Mouse (Mus musculus) liver, adult 2 months (tissue): ENCODE data around the gene Med11.

Source experiments
- CTCF ChIP-seq: fragments of 200-500 bp; IDR thresholded peaks from 2 replicates; pipeline ENCODE4 v1.5.1; 2011; ENCODE audit warnings: low read depth, low read length, control low read depth
- POLR2A ChIP-seq: fragments of 200-500 bp; IDR thresholded peaks from 2 replicates; pipeline ENCODE4 v1.6.1; 2011; ENCODE audit warnings: low read length, control low read depth; ENCODE audit not compliant: insufficient read depth; ENCODE audit errors: extremely low read depth

DNA sequence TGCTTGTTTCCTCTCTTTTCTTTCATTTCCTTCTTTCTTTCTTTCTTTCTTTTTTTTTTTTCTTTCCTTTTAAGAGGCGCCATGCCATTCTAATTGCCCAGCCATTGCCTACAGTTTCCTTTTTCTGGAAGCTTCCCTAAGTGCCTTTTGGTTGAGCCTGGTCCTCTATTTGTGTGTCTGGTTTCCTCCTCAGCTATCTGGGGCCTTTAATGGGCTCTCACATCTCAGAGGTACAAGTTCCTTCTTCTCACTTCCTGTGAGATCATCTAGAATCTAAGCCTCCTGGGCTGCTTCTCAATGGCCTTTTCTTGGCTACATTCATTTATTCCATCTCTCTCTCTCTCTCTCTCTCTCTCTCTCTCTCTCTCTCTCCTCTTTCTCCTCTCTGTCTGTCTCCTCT, 4.3 kb upstream of the Med11 start:
- no peak for TF ChIP-seq CTCF
- no peak for TF ChIP-seq POLR2A
